Mouse (Mus musculus): ENCODE data around the gene Drg1. TPM values are rescaled to one million over a fixed set of nuclear protein-coding genes. Genes with fewer than 3 reads are reported as not detected.
"Not testable (repeated sequence)": the region's sequence is repeated elsewhere in the genome, so short reads cannot be mapped to it uniquely, and the experiment has no call there.

Gene Drg1
- polyA plus RNA-seq, 1 experiment, result 85.9 TPM

- WGBS, result 87% methylated on average over 4 of the region's 5 CpGs
- not testable (repeated sequence) for H3K4me3 ChIP-seq (replicated peaks; ENCODE audit: insufficient read depth, low read depth, low read length); H3K27ac ChIP-seq (ENCODE audit: insufficient read depth, low read length); H3K4me1 ChIP-seq (ENCODE audit: control insufficient read depth, insufficient read depth, low read length); H3K27me3 ChIP-seq (ENCODE audit: control insufficient read depth, insufficient read depth, low read length)
- DNase-seq, result peak; percentile 66 to 72
These were observed 123.8 kb downstream of the Drg1 start for GRCm38 (mm10) chr11:3142413-3142812.

- H3K4me3 ChIP-seq (replicated peaks; ENCODE audit: insufficient read depth, low read depth, low read length); DNase-seq; H3K27ac ChIP-seq (ENCODE audit: insufficient read depth, low read length); H3K4me1 ChIP-seq (ENCODE audit: control insufficient read depth, insufficient read depth, low read length); H3K27me3 ChIP-seq (ENCODE audit: control insufficient read depth, insufficient read depth, low read length): not testable (repeated sequence)
These were observed 125.2 kb downstream of the Drg1 start for GRCm38 (mm10) chr11:3140967-3141535.

DNA sequence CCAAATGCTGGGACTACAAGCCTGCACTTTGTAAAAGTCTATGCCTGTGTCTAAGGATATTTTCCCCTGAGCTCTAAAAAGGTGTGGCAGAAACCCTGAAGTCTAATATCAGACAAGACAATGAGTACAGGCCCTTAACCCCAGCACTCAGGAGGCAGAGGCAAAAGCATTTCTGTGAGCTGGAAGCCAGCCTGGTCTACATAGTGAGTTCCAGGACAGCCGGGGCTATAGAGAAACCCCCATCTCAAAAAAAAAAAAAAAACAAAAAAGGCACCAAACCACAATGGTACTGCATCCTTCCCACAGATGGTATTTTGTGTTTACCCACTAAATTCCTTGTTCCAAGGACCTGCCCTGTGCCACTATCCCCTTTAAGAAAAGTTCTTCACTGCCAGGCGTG, 127.9 kb downstream of the Drg1 start:
- 87% methylated on average over 2 of the region's 2 CpGs for WGBS
- not testable (repeated sequence) for H3K4me3 ChIP-seq (replicated peaks; ENCODE audit: insufficient read depth, low read depth, low read length); H3K4me1 ChIP-seq (ENCODE audit: control insufficient read depth, insufficient read depth, low read length); H3K27me3 ChIP-seq (ENCODE audit: control insufficient read depth, insufficient read depth, low read length); H3K27ac ChIP-seq (ENCODE audit: insufficient read depth, low read length); DNase-seq

Other genes with a start within 250 kb of the Drg1 start
- gene Sfi1, start 73.0 kb downstream of the Drg1 start, polyA plus RNA-seq (2012; rRNA removed), result 24.1 and 26.6 TPM in 2 replicates
- gene Eif4enif1, start 64.0 kb downstream of the Drg1 start, polyA plus RNA-seq (2012; rRNA removed), result 57.4 and 59.0 TPM in 2 replicates
- 41.0 and 44.1 TPM in 2 replicates for gene Patz1, start 22.5 kb upstream of the Drg1 start, polyA plus RNA-seq (2012; rRNA removed)
- gene Pik3ip1, start 64.0 kb upstream of the Drg1 start, polyA plus RNA-seq (2012; rRNA removed), result 68.2 and 76.1 TPM in 2 replicates
- 201 and 206 TPM in 2 replicates for gene Limk2, start 142.8 kb upstream of the Drg1 start, polyA plus RNA-seq (2012; rRNA removed)
- gene Rnf185, start 185.9 kb upstream of the Drg1 start, polyA plus RNA-seq (2012; rRNA removed), result 38.1 and 39.3 TPM in 2 replicates
- gene Pla2g3, start 221.9 kb upstream of the Drg1 start, polyA plus RNA-seq (2012; rRNA removed), result 3.8 and 4.0 TPM in 2 replicates
- 103 and 106 TPM in 2 replicates for gene Inpp5j, start 238.4 kb upstream of the Drg1 start, polyA plus RNA-seq (2012; rRNA removed)
- gene Selenom, start 248.3 kb upstream of the Drg1 start, polyA plus RNA-seq (2012; rRNA removed), result 889 and 965 TPM in 2 replicates